Mouse (Mus musculus) embryonic stem cell, embryonic (primary cell): ENCODE measurements at regions not wholly inside any gene's neighbourhood (a gene's known extent, or its start where the extent isn't known, plus 50 kb on each side); places are given as distances from the start of the nearest gene placed in this dataset.

Experiments used
- CTCF ChIA-PET, 4 experiments: fragments of 300-600 bp in 2 of 4; fragments of 350-600 bp in 2 of 4; sonication (Branson Sonifier 250); formaldehyde crosslinking; loops; one replicate each; lab custom pipeline; 2022; ENCODE audit warnings: inconsistent platforms in 2 of 4; lab: Charles Lee
- POLR2A ChIA-PET, 4 experiments: fragments of 300-600 bp in 2 of 4; fragments of 350-600 bp in 2 of 4; sonication (Branson Sonifier 250); formaldehyde crosslinking; loops; one replicate each; lab custom pipeline; 2022; ENCODE audit warnings: antibody characterized with exemption in 4 of 4, inconsistent platforms in 1 of 4; lab: Charles Lee

GRCm38 (mm10) chr4:84805431-84805830 is 78.7 kb upstream of the Cntln start:
- POLR2A ChIA-PET = no interaction called here
- CTCF ChIA-PET = no interaction called here

- POLR2A ChIA-PET = no interaction called here
- CTCF ChIA-PET = no interaction called here
These were observed 90.8 kb upstream of the Cntln start for GRCm38 (mm10) chr4:84793156-84793919.

- ChIA-PET POLR2A (no interaction called here), CTCF (interaction anchor here in 1 of 4 experiments (0.9 to 1.2 kb wide), 2 partner anchors 50 to 722 kb away, joined by 3 to 4 read pairs; no protein-coding TSS in a partner anchor)
These were observed 97.5 kb upstream of the Cntln start for GRCm38 (mm10) chr4:84786583-84786982.

DNA sequence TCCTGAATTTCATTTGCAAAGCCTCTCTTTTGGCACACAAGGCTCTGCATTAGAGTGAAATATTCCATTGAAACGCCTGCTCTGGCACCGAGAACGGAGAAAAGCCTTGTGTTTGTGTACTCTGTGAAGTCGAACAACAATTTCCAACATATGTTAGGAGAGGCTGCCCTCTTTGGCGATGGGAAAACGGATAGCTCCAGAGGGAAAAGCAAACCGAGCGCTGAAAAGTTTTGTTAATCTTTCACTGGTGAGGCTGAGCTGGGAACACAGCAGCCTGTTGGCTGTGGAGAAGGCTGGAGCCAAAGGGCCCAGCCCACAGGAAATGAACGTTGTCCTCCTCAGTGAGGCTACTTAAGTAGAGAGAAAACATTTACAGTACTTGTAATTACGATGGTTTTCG is 93.1 kb upstream of the Bnc2 start:
- POLR2A ChIA-PET = no interaction called here

GRCm38 (mm10) chr4:84766708-84767425 is 91.8 kb upstream of the Bnc2 start:
- ChIA-PET CTCF (no interaction called here), POLR2A (no interaction called here)

More for the DNA sequence above, 93.1 kb upstream of the Bnc2 start:
- CTCF ChIA-PET = no interaction called here

- ChIA-PET CTCF (no interaction called here), POLR2A (interaction anchor here in 1 of 4 experiments (0.9 kb wide), 1 partner anchor 7 kb away, joined by 3 read pairs; no protein-coding TSS in a partner anchor)
These were observed 82.1 kb upstream of the Bnc2 start for GRCm38 (mm10) chr4:84757172-84757571.

GRCm38 (mm10) chr4:84752613-84753185 is 77.6 kb upstream of the Bnc2 start:
- ChIA-PET POLR2A (no interaction called here), CTCF (no interaction called here)

DNA sequence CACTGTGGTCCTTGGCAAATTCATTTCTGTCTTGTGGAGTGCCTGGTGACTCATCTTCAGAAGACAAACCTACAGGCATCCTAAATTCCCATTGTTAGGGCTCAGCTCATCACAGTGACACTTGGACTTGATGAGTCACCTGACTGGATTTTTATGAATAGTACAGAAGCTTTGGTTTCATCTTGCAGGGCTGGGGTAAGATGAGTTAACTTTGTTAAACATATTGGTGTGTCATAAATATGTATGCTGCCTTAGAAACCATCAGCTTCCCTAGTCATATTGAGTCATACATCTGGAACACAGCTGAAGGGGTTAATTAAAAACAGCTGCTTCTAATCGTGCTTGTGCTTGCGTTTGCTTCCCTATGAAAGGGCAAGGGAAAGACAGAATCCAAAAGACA is 66.2 kb upstream of the Bnc2 start:
- POLR2A ChIA-PET = no interaction called here
- CTCF ChIA-PET = interaction anchor here in 1 of 4 experiments (0.5 to 0.7 kb wide), 2 partner anchors 1043 to 1044 kb away, joined by 3 read pairs; no protein-coding TSS in a partner anchor

GRCm38 (mm10) chr4:84740816-84741215 is 65.7 kb upstream of the Bnc2 start:
- CTCF ChIA-PET = interaction anchor here in 1 of 4 experiments (0.5 to 0.7 kb wide), 2 partner anchors 1044 to 1045 kb away, joined by 3 read pairs; no protein-coding TSS in a partner anchor
- POLR2A ChIA-PET = no interaction called here
